In the genomic region with DNA sequence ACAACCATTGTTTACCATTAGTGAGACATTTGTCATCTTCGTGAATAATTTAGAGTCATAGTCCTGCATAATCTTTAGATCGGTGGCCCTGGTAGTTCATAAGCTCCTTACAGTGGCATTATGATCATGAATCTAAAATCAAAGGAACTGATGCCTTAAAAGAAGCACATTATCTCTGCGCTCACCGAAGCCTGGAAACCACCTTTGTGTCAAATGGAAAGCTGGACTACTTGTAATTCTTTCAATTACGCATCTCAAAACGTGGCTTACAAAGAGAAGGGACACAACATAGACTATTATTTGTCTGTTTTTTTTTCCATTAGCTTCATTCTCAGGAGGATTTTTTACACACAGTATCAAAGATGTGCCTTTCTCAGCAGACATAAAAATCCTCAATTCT, we compare ENCODE assay signal across 22 mouse cellular contexts. TPM values are rescaled to one million over a fixed set of nuclear protein-coding genes. Genes with fewer than 3 reads are reported as not detected.
DNase-seq lines count a peak whose midpoint lies in the region; ATAC-seq lines count a peak whose summit lies in the region.
"Had no signal": no experiment of that assay in that cellular context is flagged by ENCODE, and none has a peak within 500 bp of the region (broad histone marks: within the 10 kb centered on the region; RNA-seq: fewer than 3 reads in every experiment).

No protein-coding gene starts in this region.

- H3K36me3 ChIP-seq in hindbrain, embryonic 11.5 days (ENCODE audit: control insufficient read depth, insufficient read depth, low read length), result no peaks in the 10 kb centered on the region
- no peaks in the 10 kb centered on the region for H3K36me3 ChIP-seq in hindbrain, embryonic 14.5 days (replicated peaks; ENCODE audit: control insufficient read depth, insufficient read depth)
- H3K36me3 ChIP-seq in heart, embryonic 10.5 days, result no peaks in the 10 kb centered on the region
- H3K36me3 ChIP-seq: embryonic facial prominence, embryonic 10.5 days; embryonic facial prominence, embryonic 12.5 days; forebrain, embryonic 15.5 days; G1E had no signal

- no peaks in the 10 kb centered on the region for H3K27me3 ChIP-seq in hindbrain, embryonic 11.5 days (ENCODE audit: control insufficient read depth, insufficient read depth, low read length)
- no peaks in the 10 kb centered on the region for H3K27me3 ChIP-seq in hindbrain, embryonic 14.5 days (ENCODE audit: control insufficient read depth, insufficient read depth, low read length)
- H3K27me3 ChIP-seq in heart, embryonic 10.5 days (ENCODE audit: insufficient read depth, poor library complexity, severe bottlenecking), result no peaks in the 10 kb centered on the region
- H3K27me3 ChIP-seq: embryonic facial prominence, embryonic 12.5 days; forebrain, embryonic 13.5 days; forebrain, embryonic 15.5 days; Patski had no signal

- DNase-seq in hindbrain, embryonic 11.5 days (ENCODE audit: low spot score), result peak; percentile 3
- DNase-seq in hindbrain, embryonic 14.5 days (ENCODE audit: low spot score), result no peak
- DNase-seq in heart, embryonic 10.5 days (ENCODE audit: low spot score), result no peak
- DNase-seq in adrenal gland, postnatal 25 days, result no peak
- DNase-seq in urinary bladder, postnatal 10 days (ENCODE audit: low spot score), result no peak
- DNase-seq: adrenal gland, postnatal 10 days; B cell, adult 2 months; cerebellum, adult 11-12 months; cerebellum, adult 2 months; cerebellum, adult 9-10 months; cerebellum, postnatal 10 days; cerebellum, postnatal 25 days; forebrain, postnatal 0 days had no signal

- no peak overlapping the region for H3K27ac ChIP-seq in hindbrain, embryonic 11.5 days (ENCODE audit: low read depth, low read length)
- H3K27ac ChIP-seq in hindbrain, embryonic 14.5 days, result no peak overlapping the region
- H3K27ac ChIP-seq in heart, embryonic 10.5 days, result no peak overlapping the region
- H3K27ac ChIP-seq: embryonic facial prominence, embryonic 10.5 days; embryonic facial prominence, embryonic 12.5 days; forebrain, embryonic 13.5 days; forebrain, embryonic 15.5 days had no signal

- H3K4me1 ChIP-seq in hindbrain, embryonic 11.5 days (replicated peaks; ENCODE audit: control insufficient read depth, insufficient read depth, low read length), result no peaks in the 10 kb centered on the region
- H3K4me1 ChIP-seq in hindbrain, embryonic 14.5 days (replicated peaks; ENCODE audit: control insufficient read depth, insufficient read depth, low read length), result no peaks in the 10 kb centered on the region
- H3K4me1 ChIP-seq in heart, embryonic 10.5 days, result peaks cover 20% of the 10 kb centered on the region
- H3K4me1 ChIP-seq: embryonic facial prominence, embryonic 12.5 days; forebrain, embryonic 13.5 days; forebrain, embryonic 15.5 days had no signal

- ATAC-seq in hindbrain, embryonic 11.5 days (ENCODE audit: low FRiP score), result no peak
- ATAC-seq in hindbrain, embryonic 14.5 days (ENCODE audit: low FRiP score), result no peak
- peak; percentile 60 for ATAC-seq in CD4-positive, CD25-positive, alpha-beta regulatory T cell, adult 4 months
- peak; percentile 41 for ATAC-seq in activated CD4-positive, CD25-positive, alpha-beta regulatory T cell, adult 4 months
- ATAC-seq in inflammation-experienced regulatory T-cells, adult 6 months, result peak; percentile 57
- ATAC-seq: forebrain, embryonic 13.5 days; forebrain, embryonic 15.5 days; forebrain, postnatal 0 days; Patski had no signal

- H3K9me3 ChIP-seq in hindbrain, embryonic 11.5 days (ENCODE audit: control insufficient read depth, low read length), result no peaks in the 10 kb centered on the region
- no peaks in the 10 kb centered on the region for H3K9me3 ChIP-seq in hindbrain, embryonic 14.5 days (ENCODE audit: control insufficient read depth, low read length)
- H3K9me3 ChIP-seq in heart, embryonic 10.5 days, result no peaks in the 10 kb centered on the region
- H3K9me3 ChIP-seq: embryonic facial prominence, embryonic 10.5 days; embryonic facial prominence, embryonic 12.5 days; forebrain, embryonic 13.5 days; forebrain, embryonic 15.5 days; G1E had no signal

- WGBS in hindbrain, embryonic 11.5 days, result 78% methylated on average over 6 of the region's 6 CpGs
- 73% methylated on average over 6 of the region's 6 CpGs for WGBS in hindbrain, embryonic 14.5 days
- 40% methylated on average over 6 of the region's 6 CpGs for WGBS in heart, embryonic 10.5 days

- H3K9ac ChIP-seq in hindbrain, embryonic 11.5 days (ENCODE audit: low read depth, low read length), result no peak overlapping the region
- H3K9ac ChIP-seq in hindbrain, embryonic 14.5 days, result no peak overlapping the region
- H3K9ac ChIP-seq: embryonic facial prominence, embryonic 12.5 days; forebrain, embryonic 13.5 days; forebrain, embryonic 15.5 days; forebrain, postnatal 0 days had no signal

- H3K4me3 ChIP-seq in hindbrain, embryonic 11.5 days (ENCODE audit: low read depth, low read length), result no peak overlapping the region
- H3K4me3 ChIP-seq in hindbrain, embryonic 14.5 days (replicated peaks; ENCODE audit: low read length), result no peak overlapping the region
- no peak overlapping the region for H3K4me3 ChIP-seq in heart, embryonic 10.5 days
- H3K4me3 ChIP-seq: embryonic facial prominence, embryonic 10.5 days; embryonic facial prominence, embryonic 12.5 days; forebrain, embryonic 13.5 days; forebrain, embryonic 15.5 days had no signal

- no peak overlapping the region for H3K4me2 ChIP-seq in hindbrain, embryonic 11.5 days (replicated peaks; ENCODE audit: low read depth, low read length)
- H3K4me2 ChIP-seq in hindbrain, embryonic 14.5 days (replicated peaks), result no peak overlapping the region
- H3K4me2 ChIP-seq: embryonic facial prominence, embryonic 12.5 days; forebrain, embryonic 13.5 days; forebrain, embryonic 15.5 days had no signal

RNA-seq across cellular contexts. Expression of a gene that starts 45.9 kb away (rescaled TPM):
- 12.3 and 15.3 TPM in 2 replicates for polyA plus RNA-seq in hindbrain, embryonic 11.5 days (2014; fragmentation: Nextera tagmentation; extraction: Ambion mirVana)
- 0.48 and 0.62 TPM in 2 replicates for polyA plus RNA-seq in hindbrain, embryonic 14.5 days (2014; fragmentation: Nextera tagmentation; extraction: Ambion mirVana)
- polyA plus RNA-seq in CD4-positive, CD25-positive, alpha-beta regulatory T cell, adult 4 months (2017; shearing (Covaris generic)), result not detected
- polyA plus RNA-seq in activated CD4-positive, CD25-positive, alpha-beta regulatory T cell, adult 4 months (2017; shearing (Covaris generic)), result not detected
- polyA plus RNA-seq in inflammation-experienced regulatory T-cells, adult 6 months (2017; shearing (Covaris generic)), result 1 to 10 TPM in 1 of 3 experiments, under 1 TPM in 1, not detected in 1; 0.12 to 2.3 TPM
- polyA plus RNA-seq in heart, embryonic 10.5 days (2016; fragmentation: Nextera tagmentation; extraction: Ambion mirVana), result 62.0 and 87.6 TPM in 2 replicates
- total RNA-seq in adrenal gland, postnatal 25 days (2021), result 5.3 and 5.7 TPM in 2 replicates
- polyA plus RNA-seq: G1E, Patski had no signal

Comparison
In these comparisons a context has a peak if more than half of its experiments do, and no peak if none do; other contexts are left out.
1. ATAC-seq: peak in CD4-positive, CD25-positive, alpha-beta regulatory T cell, adult 4 months (single experiment), activated CD4-positive, CD25-positive, alpha-beta regulatory T cell, adult 4 months (single experiment) and inflammation-experienced regulatory T-cells, adult 6 months (single experiment); none in hindbrain, embryonic 11.5 days (single experiment) and hindbrain, embryonic 14.5 days (single experiment).